Mouse (Mus musculus) frontal cortex, postnatal 10 days (tissue): ENCODE measurements at regions not wholly inside any gene's neighbourhood (a gene's known extent, or its start where the extent isn't known, plus 50 kb on each side); places are given as distances from the start of the nearest gene placed in this dataset.

Source experiments
- DNase-seq, 2 experiments: peaks; one replicate each; pipeline ENCODE4 v3.0.0; 2022; ENCODE audit warnings: low spot score in 2 of 2, mixed read lengths in 1 of 2

DNA sequence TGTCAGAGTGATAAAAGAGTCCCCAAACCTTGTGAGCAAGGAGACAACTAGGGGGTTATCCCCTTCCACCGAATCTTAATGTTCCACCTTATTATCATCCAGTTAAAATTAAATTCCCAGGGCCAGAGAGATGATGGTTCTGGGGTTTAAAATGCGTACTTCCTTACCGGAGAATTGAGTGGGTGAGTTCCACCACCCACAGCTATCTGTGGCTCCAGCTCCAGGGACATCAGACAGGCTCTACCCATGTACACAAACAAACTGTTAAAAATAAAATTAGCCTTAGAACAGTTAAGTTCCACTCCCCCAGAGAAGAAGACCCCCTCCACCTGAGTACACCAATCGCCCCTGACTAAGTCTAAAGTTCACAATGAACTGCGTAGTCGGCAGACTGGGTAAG lies 52.0 kb upstream of the Mgat5 start:
- DNase-seq: no peak

DNA sequence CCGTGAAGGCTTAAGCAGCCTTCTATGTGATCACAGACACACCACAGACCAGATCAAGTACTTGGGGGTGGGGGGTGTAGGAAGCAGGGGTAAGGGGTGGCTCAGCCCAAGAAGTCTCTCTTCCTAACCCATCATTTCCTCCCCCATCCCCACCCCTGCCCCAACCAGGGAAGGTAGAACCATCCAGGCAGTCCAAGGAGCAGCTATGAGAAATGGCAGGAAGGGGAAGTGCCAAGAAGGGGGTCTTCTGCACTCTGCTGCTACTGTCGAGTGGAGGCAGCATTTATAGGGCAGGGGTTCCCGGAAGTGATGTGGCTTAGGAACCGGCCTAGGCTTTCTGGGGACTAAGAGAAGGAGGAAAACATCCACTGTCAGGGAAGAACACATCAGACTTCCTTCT lies 69.3 kb upstream of the Mgat5 start:
- DNase-seq: no peak

DNA sequence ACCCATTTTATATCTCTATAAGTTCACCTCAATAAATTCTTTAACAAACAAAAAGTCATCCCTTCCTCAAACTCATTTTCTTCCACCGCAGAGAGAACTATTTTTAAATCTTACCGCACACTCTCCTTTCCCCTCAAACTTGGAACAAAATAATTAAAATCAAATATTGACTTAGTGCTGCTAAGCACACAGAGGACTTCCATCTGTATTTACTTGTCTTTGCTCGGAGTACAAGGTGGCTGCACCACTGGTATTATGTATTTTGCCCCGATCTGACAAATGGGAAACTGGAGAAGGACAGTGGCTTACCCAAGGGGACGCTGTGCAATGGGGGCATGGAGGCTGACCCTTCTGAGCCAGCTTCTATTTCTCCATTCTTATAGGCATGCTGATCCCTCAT lies 72.9 kb upstream of the Mgat5 start:
- no peak for DNase-seq

DNA sequence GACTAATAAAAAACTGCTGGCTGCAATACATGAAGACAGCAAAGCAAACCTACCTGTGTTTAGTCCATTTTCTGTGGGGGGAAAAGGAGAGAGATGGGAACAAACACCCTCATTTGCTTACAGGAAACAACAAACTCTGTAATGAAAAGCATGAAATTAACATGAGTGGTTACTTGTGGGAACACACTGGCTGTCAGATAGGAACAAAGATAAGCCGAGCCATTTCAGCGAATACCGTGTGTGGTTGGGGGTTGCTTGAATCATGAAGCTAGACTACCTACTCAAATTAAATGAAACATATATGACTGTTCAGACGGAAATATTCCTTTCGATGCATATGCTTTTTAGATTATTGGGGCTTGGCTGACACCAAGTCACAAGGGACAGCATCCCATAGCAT lies 80.0 kb upstream of the Mgat5 start:
- DNase-seq: no peak

DNA sequence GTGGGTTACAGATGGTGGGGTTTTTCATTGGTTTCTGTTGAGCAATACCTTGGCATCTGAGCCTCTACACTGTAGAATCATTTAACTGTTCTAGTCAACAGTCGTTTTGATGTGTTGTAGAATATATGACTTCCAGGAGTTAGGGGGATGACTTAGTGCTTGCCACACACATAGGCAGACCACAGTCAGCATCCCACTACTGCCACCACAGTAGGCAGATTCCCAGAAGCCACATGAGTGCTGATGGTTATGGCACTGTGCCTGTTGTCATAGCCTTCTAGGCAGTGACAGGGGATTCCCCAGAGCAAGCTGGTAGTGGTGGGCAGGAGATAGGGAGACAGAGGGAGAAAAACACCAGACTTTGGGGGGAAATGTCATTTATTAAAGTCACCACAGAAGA lies 86.8 kb upstream of the Mgat5 start:
- no peak for DNase-seq

DNA sequence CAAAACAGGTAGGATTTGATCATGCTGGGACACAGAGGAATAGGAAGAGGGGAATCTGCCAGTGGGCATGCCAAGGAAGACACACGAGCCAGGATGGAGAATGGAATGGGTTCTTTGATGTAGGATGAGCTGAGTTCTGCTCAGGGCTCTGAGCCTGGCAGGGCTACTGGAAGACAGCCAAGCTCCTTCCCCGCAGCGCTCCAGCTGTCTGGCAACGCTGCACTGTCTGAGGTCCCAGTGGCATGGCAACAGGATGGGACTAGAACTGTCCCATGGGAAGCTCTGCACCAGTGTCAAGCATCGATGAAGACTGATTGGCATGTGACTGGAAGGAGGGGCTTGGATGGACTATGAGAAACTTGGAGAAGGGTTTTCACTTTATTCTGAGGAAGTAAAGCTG lies 97.3 kb upstream of the Mgat5 start:
- DNase-seq: peak; percentile 30 to 47

DNA sequence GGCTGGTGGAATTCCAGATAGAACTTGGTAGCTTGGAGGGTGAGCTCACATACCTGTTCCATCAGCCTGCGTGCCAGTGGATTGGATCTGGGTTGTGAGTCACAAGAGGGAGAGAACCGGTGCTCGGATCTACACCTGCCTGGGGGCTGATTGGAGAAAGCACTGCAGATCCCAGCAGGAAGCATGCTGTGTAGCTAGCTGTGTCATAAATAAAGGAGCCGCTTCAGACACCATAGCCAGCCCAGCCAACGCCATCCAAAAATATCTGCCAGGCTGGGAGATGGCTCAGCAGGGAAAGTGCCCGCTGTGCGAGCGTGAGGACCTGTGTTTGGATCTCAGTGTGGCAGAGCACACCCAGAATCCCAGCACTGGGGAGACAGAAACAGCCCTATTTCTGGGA lies 99.0 kb upstream of the Mgat5 start:
- peak; percentile 22 to 23 for DNase-seq

DNA sequence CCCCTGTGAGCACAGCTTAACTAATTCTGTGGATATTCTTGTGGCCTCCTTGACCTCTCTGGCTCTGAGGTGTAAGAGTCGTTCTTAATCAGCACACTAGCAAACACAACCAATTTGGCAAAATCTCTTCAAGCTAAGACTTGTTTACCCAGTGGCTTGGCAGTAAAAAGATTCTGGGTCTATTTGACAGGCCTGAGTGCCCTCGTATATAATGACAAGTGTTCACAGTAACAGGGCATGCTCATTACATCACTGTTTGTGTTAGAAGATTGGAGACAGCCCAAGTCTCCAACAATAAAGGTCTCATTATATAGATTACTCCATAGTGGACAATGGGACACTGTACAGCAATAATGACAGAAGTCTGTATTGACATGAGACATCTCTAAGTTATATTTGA lies 101.2 kb upstream of the Mgat5 start:
- DNase-seq: no peak

DNA sequence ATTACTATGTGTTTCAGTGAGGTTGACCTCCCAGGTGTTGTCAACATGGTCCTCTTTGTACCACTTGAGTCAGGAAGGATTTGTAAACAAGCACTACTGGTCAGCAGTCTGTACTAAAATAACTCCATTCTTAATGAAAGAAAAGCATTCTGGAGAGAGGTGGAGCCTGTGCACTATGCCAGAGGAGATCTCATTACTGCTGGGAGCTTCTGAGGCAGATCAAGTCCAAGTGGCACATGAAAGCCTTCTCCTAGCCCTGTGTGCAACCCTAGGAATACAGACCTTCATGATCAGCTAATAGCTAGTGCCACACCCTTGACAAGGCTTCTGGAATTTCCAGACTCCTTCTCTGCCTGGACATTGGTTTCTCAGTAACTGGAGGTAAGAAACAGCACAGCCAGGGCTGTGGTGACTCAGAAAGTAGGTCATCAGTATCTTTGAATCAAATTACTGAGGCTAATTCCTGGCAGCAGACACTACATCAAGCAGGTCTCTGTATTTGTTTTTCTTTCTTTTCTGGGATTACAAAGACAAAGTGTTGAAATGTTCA lies 105.9 kb upstream of the Mgat5 start:
- DNase-seq: no peak

DNA sequence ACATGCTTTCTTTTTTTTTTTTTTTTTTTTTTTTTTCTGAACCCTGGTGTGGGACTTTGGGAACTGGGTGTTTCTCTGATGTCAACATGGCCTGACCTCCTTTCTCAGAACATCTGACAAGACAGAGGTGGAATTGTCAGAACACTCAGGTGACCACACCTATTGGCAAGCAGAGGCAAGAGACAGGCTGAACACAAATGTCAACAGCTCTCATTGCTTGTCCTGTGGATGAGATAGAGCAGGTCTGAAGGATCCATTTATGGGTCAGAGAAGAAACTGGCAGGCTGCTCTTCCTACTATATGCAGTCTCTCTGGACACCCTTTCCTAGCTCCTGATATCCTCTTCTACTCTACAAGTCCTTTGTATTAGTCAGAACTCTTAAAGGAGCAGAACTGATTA lies 117.2 kb upstream of the Mgat5 start:
- no peak for DNase-seq

DNA sequence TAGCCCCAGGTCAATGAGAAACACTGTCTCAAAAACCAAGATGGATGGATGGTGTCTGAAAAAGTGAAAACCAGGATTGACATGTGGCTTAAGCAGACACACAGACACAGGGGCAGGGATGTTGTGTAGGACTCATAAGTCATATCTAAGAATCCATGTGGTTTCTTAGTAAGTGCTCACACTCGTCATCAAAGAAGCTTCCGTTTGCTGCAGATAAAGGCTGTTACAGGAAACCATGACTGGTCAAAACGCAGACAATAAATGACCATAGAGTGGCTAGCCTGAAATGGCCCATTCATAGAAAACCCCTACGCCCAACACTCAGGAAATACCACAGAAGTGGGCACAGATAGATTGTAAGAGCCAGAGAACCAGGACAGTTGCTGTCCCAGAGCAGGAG lies 118.8 kb upstream of the Mgat5 start:
- no peak for DNase-seq

DNA sequence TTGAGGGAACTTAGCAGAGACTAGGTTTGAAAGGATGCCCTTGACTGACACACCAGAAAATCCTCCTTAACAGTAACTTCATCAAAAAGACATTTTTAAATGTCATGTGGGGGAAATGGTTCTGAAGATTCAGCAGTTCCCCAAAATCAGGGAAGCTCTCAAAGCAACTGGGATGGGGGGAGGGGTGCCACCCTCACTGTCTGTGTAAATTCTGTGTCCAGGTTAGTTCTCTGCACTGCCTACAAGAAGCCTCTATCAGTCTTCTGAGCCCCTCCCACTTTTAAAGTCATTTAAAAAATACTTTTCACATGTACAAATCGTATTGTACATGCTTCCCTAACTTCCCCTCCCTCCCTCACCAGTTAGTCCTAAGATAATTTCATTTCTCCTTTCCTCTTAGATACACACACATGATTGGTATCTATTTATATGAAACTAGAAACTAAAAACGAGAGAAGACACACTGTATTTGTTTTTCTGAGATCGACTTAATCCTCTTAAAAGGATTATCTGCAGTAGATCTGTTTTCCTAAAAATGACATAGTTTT lies 121.0 kb upstream of the Mgat5 start:
- no peak for DNase-seq

DNA sequence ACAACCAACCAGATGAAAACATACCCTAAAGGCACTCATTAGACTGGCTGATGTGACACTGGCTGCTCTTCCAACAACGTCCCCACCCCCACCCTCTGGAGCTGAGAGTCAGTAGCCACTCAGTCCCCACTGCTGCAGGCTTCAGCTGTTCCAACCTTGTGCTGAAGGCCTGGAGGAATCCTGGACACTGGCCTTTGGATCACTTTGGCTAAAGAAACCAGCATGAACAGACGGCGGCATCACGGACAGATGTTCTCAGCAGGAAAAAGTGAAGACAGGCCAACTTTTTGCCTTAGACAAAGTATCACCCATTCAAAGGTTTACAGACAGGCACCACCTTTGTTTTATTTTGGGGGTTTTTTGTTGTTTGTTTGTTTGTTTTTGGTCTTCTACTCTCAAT lies 125.8 kb upstream of the Mgat5 start:
- DNase-seq: no peak

DNA sequence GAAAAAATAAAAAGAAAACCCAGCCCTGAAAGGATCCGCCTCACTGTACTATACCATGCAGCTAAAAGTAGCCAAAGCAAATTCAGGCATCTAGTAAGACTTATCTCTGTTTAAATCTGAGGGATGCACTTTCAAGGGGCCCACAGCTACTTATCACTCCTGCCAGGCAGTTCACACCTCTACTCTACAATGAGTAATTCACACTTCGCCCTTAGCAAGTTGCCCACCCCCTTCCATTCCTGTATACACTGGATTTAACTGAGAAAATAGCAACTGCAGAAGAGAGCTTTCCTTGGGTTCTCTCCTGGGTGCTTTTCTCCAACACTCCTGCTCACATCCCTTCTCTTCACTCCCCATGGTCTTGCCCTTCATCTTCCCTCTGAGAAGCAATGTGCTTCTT lies 142.4 kb upstream of the Mgat5 start:
- DNase-seq: no peak

DNA sequence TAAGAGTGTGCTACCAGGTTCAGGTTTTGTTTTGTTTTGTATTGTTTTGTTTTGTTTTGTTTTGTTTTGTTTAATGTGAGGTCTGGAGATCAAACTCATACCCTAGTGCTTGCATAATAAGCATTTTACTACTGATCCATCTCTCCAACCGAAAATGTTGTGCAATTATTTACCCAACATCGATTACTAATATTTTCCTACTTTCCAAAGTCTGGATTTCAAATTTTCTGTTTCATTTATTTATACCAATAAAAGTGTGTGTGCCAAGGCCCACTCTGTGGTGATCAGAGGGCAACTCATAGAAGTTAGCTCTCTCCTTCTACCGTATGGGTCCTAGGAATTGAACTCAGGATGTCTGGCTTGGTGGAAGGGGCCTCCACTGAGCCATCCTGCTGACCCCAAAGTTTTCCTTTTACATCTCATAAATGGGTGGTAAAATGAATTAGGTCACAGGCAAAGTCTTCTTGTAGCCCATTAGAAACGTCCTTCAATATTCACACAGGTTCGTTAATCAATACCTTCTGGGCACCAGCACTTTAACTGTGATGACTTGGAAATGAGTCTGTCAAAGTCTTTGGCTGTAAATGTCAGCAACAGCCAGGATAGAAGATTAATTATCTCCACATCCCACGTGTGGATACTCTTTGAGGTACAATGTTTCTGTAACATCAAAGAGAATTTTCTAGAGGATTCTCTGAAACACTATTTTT lies 158.9 kb upstream of the Mgat5 start:
- DNase-seq: no peak

DNA sequence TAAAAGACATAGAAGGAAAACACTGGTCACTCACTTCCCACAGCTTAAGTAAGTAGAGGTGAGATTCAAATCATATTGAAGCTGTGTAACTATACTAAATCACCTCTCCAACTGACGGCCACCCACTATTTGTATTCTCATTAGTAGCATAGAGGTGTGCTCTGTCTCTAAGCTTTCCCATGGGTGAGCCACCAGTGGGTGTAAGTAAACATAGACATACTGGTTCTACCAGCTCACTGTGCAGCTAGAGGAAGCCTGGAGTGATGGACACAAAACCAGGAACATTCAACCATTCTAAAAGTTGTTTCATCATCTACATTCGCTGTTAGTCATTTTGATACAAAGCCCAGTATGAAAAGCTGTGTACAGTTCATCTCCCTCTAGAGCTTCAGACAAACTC lies 170.1 kb upstream of the Mgat5 start:
- no peak for DNase-seq

DNA sequence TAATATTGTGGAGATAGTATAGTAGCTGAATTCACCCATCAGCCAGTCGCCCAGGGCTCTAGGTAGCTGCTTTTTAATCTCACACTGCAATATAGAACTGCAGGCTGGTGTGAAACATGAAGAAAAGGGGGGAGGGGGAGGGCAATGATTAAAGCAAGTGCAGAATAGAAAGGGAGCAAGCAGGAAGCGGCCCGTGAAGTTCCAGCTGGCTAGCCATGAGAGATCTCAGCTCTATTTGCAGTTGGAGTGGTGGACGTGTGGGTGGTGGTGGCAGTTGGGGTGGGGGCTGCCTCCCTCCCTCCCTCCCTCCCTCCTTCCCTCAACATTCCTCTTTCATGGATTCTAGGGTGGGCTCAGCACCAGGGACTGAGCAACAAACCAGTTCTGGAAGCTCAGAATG lies 173.3 kb upstream of the Mgat5 start:
- DNase-seq: peak; percentile 26 to 33

DNA sequence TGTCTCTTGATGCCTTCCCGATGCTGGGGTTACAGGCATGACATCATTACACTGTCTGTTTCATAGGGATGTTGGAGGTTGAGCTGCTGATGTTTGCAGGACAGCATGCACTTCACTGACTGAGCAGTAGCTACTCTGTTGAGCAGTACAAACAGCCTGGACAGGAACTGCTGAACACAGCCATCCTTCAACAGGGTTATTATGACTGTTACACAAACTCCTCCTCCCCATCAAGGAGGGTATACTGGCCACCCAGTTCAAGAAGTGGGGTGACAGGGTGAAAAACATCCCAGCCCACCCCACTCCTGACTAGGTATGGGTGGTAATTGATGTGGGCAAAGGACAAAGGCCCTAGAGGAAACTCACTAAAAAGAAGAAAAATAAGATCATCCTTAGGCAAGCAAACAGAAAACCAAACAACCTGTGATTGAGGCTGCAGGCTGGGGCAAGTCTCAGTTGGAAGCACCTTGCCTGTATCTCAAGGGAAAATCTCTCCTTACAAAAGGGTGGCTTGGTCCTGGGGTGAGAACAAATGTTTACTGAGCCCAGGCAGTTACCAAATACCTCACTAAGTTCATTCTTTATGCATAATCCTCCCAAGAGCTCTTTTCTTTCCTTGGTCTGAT lies 175.8 kb upstream of the Mgat5 start:
- DNase-seq: no peak

DNA sequence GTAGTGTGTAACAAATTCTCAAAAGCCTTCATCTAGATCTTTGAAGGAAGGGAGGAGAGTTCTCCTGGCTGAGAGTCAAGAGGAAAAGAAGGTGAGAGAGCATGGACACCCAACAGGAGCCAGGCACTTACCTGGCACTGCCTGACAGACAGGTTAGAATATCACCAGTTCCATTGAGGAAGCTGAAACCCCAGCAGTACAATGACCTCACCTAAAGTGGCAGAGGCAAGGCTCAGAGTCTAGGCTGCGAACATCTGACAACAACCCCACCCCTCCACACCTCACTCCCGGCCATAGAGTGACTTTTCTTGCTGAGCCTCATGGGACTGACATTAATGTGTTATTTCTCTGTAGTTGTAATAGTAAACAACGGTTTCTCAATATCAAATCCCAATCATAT lies 181.7 kb upstream of the Mgat5 start:
- DNase-seq: no peak

DNA sequence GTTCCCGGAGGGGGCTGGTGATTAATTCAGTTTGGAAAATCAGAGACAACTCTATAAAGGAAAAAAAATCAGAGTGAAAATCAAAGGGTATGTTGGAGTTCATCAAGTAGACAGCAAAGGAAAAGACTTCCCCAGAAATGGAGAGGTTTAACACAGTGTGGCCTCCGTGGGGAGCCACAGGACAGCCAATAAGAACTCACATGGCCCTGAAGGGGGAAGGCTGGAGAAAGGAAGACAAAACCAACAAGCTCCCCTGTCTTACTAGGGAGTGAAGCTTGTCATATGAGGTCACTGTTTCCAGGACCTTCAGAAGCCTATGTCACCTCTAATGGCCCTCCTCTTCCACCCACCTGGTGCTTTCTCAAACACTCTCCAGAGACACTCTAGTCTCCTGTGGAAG lies 187.1 kb upstream of the Nckap5 start:
- DNase-seq: peak; percentile 30

DNA sequence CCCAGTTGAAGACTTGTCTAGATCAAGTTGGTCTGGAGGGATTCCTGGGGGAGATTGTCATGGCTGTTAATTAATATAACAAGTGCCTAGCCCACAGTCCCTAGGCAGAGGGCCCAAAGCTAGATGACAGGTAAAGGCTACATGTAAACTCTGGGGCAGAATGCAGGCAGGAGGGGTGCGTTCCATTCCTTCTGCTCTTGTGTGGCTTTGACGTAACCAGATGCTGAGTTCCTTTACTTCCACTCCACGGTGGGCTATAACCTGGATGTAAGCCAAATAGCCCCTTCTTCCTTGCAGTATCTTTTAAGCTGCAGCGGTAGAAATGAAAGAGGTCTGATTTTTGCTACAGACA lies 185.3 kb upstream of the Nckap5 start:
- no peak for DNase-seq

DNA sequence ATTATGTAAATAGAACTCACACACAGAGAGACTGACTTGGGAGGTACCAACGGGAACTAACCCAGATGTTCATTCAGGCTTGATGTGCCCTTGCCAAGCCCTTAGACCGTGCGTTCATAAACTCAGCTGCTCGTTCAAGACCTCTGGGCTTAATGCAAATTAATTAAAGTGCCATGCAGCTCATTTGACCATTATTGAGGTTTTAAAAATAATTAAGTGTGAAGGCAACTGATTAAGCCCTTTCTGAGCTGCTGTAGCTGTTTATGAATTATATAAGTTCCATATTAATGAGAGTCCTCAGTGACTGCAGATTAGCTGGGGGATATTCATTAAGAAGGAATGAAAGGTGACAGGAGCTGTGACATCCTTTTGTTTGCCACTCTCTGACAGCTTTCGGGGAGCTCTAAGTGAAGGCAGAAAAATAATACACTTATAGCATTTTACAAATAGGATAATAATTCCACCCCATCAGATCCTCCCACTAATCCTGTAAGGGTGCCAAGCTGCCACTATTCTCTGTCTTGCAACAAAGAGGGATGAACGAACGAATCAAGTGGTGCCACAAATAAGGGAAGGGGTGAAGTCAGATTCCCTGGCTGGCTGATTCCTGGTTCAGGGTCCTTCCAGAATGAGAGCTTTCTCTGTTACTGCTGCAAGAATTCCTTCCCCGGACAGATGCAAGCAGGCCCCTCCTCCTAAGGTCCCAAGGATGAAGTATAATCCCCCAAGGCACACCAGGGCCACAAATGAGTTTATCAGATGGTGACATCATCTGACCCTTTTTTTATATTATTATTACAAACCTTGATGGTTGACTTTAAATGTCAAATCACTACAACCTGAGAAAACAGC lies 184.7 kb upstream of the Nckap5 start:
- DNase-seq: no peak

DNA sequence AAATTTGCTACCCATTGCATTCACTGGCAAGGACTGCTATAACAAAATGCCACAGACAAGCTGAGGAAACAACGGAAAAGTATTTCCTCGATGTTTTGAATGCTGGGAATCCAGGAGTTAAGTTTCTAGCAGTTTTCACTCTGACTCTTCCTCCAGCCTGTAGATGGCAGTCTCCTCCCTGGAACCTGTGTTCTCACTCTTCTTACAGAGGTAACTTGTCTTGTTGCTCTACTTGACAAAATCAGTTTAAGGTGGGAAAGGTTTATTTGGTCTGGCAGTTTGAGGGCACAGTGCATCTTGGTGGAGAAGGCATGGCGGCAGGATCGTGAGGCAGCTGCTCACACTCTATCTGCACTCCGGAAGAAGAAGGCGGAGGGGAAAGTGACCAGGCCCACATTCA lies 181.3 kb upstream of the Nckap5 start:
- DNase-seq: no peak
